Mouse (Mus musculus): ENCODE measurements at regions not wholly inside any gene's neighbourhood (a gene's known extent, or its start where the extent isn't known, plus 50 kb on each side); places are given as distances from the start of the nearest gene placed in this dataset.

GRCm38 (mm10) chr4:140402319-140402718, 155.7 kb upstream of the Igsf21 start:
- no peak for DNase-seq (ENCODE audit: low spot score)

- DNase-seq (ENCODE audit: low spot score), result no peak
Observed at GRCm38 (mm10) chr4:140401632-140402031, 155.0 kb upstream of the Igsf21 start.

GRCm38 (mm10) chr4:140396548-140396947, 150.0 kb upstream of the Igsf21 start:
- DNase-seq (ENCODE audit: low spot score), result no peak

GRCm38 (mm10) chr4:140392290-140392689, 145.7 kb upstream of the Igsf21 start:
- no peak for DNase-seq (ENCODE audit: low spot score)

- DNase-seq (ENCODE audit: low spot score), result no peak
Observed at GRCm38 (mm10) chr4:140390684-140391234, 144.2 kb upstream of the Igsf21 start.

- DNase-seq (ENCODE audit: low spot score), result no peak
Observed at GRCm38 (mm10) chr4:140385686-140386085, 139.1 kb upstream of the Igsf21 start.

GRCm38 (mm10) chr4:140385226-140385625, 138.6 kb upstream of the Igsf21 start:
- DNase-seq (ENCODE audit: low spot score), result no peak

- DNase-seq (ENCODE audit: low spot score), result no peak
Observed at GRCm38 (mm10) chr4:140383596-140383995, 137.0 kb upstream of the Igsf21 start.

- DNase-seq (ENCODE audit: low spot score), result no peak
Observed at GRCm38 (mm10) chr4:140380733-140381132, 134.1 kb upstream of the Igsf21 start.

- DNase-seq (ENCODE audit: low spot score), result no peak
Observed at GRCm38 (mm10) chr4:140377941-140378340, 131.4 kb upstream of the Igsf21 start.

- no peak for DNase-seq (ENCODE audit: low spot score)
Observed at GRCm38 (mm10) chr4:140372586-140373325, 126.2 kb upstream of the Igsf21 start.

GRCm38 (mm10) chr4:140371426-140372213, 125.0 kb upstream of the Igsf21 start:
- no peak for DNase-seq (ENCODE audit: low spot score)

- no peak for DNase-seq (ENCODE audit: low spot score)
Observed at GRCm38 (mm10) chr4:140366975-140367680, 120.5 kb upstream of the Igsf21 start.

GRCm38 (mm10) chr4:140358846-140359245, 112.3 kb upstream of the Igsf21 start:
- no peak for DNase-seq (ENCODE audit: low spot score)

GRCm38 (mm10) chr4:140358103-140358502, 111.5 kb upstream of the Igsf21 start:
- peak; percentile 37 for DNase-seq (ENCODE audit: low spot score)

GRCm38 (mm10) chr4:140355144-140355550, 108.6 kb upstream of the Igsf21 start:
- no peak for DNase-seq (ENCODE audit: low spot score)

- no peak for DNase-seq (ENCODE audit: low spot score)
Observed at GRCm38 (mm10) chr4:140348802-140349201, 102.2 kb upstream of the Igsf21 start.

- no peak for DNase-seq (ENCODE audit: low spot score)
Observed at GRCm38 (mm10) chr4:140330138-140330537, 83.6 kb upstream of the Igsf21 start.

- no peak for DNase-seq (ENCODE audit: low spot score)
Observed at GRCm38 (mm10) chr4:140326706-140327440, 80.3 kb upstream of the Igsf21 start.

GRCm38 (mm10) chr4:140325677-140326052, 79.1 kb upstream of the Igsf21 start:
- DNase-seq (ENCODE audit: low spot score), result no peak
